Mouse (Mus musculus) monocyte, adult 5-6 weeks (primary cell): ENCODE data around the gene S100a1. TPM values are rescaled to one million over a fixed set of nuclear protein-coding genes. Genes with fewer than 3 reads are reported as not detected.

Source experiments
- ATAC-seq: fragments of 153-309, 156-312 bp; replicated peaks from 2 replicates; pipeline ENCODE4 v1.8.0; 2017; ENCODE audit warnings: mild to moderate bottlenecking; ENCODE audit not compliant: low TSS enrichment, insufficient number of reproducible peaks, severe bottlenecking, poor library complexity, low FRiP score
- total RNA-seq: library from RNA; stranded (forward); fragments of 200-1000, 200-491, 200-594 nt; gene quantifications from 3 replicates; pipeline ENCODE4 v1.2.3, GENCODE M21; 2017

S100a1 gene
- total RNA-seq, 1 experiment from 2014 or later: 39.2 TPM

GRCm38 (mm10) chr3:90475151-90475830, 38.9 kb downstream of the S100a1 start:
- no peak for ATAC-seq

- ATAC-seq: no peak
These were observed 42.0 kb downstream of the S100a1 start for GRCm38 (mm10) chr3:90472213-90472612.

- ATAC-seq: no peak
These were observed 46.4 kb downstream of the S100a1 start for GRCm38 (mm10) chr3:90467618-90468300.

- 0 out of 2 replicates have a peak, but pooled peaks have one; percentile 23 for ATAC-seq
These were observed 47.9 kb downstream of the S100a1 start for GRCm38 (mm10) chr3:90466311-90466766.

- ATAC-seq: peak; percentile 19; the same call in 1 of the 2 replicates
These were observed 48.4 kb downstream of the S100a1 start, which contains the start of gene Npr1 for GRCm38 (mm10) chr3:90465686-90466310. TSS of gene Npr1 (minus strand) at chr3:90465866.

GRCm38 (mm10) chr3:90465081-90465685, 49.0 kb downstream of the S100a1 start:
- ATAC-seq: no peak

GRCm38 (mm10) chr3:90464552-90465080, 49.6 kb downstream of the S100a1 start:
- no peak for ATAC-seq

- no peak for ATAC-seq
These were observed 51.6 kb downstream of the S100a1 start for GRCm38 (mm10) chr3:90462579-90462978.

GRCm38 (mm10) chr3:90461935-90462334, 52.3 kb downstream of the S100a1 start:
- no peak for ATAC-seq

Other genes starting within 250 kb of the S100a1 start
- 15.4 to 39.1 TPM (median 16.3 TPM) in 3 replicates for gene Dennd4b, start 249.2 kb downstream of the S100a1 start, total RNA-seq
- 26.9 to 46.5 TPM (median 34.1 TPM) in 3 replicates for gene Gatad2b, start 221.2 kb downstream of the S100a1 start, total RNA-seq
- gene Slc27a3, start 124.5 kb downstream of the S100a1 start, total RNA-seq: 2.1 TPM in 1 of 3 replicates, not detected in the others
- 11.7 to 26.5 TPM (median 12.9 TPM) in 3 replicates for gene Ints3, start 80.8 kb downstream of the S100a1 start, total RNA-seq
- not detected in 3 replicates for gene Npr1, start 48.5 kb downstream of the S100a1 start, total RNA-seq
- gene Ilf2, start 38.3 kb downstream of the S100a1 start, total RNA-seq: 72.4 to 84.1 TPM (median 74.7 TPM) in 3 replicates
- 52.4 to 94.4 TPM (median 62.0 TPM) in 3 replicates for gene Snapin, start 23.4 kb downstream of the S100a1 start, total RNA-seq
- 65.3 to 100 TPM (median 80.3 TPM) in 3 replicates for gene Chtop, start 4.9 kb downstream of the S100a1 start, total RNA-seq
- gene S100a13, start within 50 bp of the S100a1 start, total RNA-seq: 111 to 176 TPM (median 141 TPM) in 3 replicates
- 3.0 TPM in 1 of 3 replicates, not detected in the others for gene S100a14, start 12.5 kb upstream of the S100a1 start, total RNA-seq
- not detected in 3 replicates for gene S100a16, start 22.9 kb upstream of the S100a1 start, total RNA-seq
- not detected in 3 replicates for gene S100a3, start 46.2 kb upstream of the S100a1 start, total RNA-seq
- not detected in 3 replicates for gene S100a2, start 75.9 kb upstream of the S100a1 start, total RNA-seq
- not detected in 3 replicates for gene Gm42674, start 87.5 kb upstream of the S100a1 start, total RNA-seq
- gene S100a4, start 89.4 kb upstream of the S100a1 start, total RNA-seq: 562 to 1,115 TPM (median 1,082 TPM) in 3 replicates
- not detected in 3 replicates for gene S100a5, start 94.1 kb upstream of the S100a1 start, total RNA-seq
- gene S100a6, start 98.5 kb upstream of the S100a1 start, total RNA-seq: 318 to 564 TPM (median 521 TPM) in 3 replicates
- gene S100a7a, start 139.6 kb upstream of the S100a1 start, total RNA-seq: 0.58 TPM in 1 of 3 replicates, not detected in the others
- gene S100a8, start 154.6 kb upstream of the S100a1 start, total RNA-seq: 3.4 to 52.7 TPM (median 15.1 TPM) in 3 replicates
- gene S100a9, start 181.3 kb upstream of the S100a1 start, total RNA-seq: 6.2 to 33.7 TPM (median 31.4 TPM) in 3 replicates
- gene Pglyrp4, start 212.5 kb upstream of the S100a1 start, total RNA-seq: not detected in 3 replicates